Mouse (Mus musculus): ENCODE measurements around the gene Aff4.

DNA sequence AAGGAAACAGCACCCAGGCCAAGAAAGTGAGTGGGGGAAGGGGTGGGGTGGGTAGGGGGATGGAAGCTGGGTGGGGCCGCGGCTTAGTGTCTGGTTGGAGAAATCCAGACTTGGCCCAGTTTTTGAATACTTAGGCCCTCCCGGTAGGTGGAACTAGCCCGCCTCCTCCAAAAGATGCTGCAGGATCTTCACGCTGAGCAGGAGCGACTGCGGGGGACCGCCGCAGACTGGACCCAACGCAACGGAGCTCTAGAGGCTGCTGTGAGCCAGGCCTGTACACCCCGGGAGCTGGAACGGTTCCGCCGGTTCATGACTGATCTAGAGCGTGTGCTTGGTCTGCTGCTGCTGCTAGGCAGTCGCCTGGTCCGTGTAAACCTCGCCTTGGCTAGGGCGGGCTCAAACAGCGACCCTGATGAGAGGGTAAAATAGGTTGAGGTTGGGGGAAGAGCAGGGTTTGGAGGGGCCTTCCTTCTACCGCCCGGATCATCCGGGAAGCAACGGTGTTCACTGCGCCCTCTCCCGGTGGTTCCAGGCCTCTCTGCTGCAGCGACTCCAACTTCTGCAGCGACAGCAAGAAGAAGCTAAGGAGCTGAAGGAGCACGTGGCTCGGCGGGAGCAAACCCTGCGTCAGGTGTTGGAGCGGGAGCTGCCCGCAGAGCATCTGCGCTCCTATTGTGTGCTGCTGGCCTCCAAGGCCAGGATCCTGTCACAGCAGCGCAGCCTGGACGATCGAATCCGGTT is 115.8 kb downstream of the Aff4 start:
- no peak for TF ChIP-seq MYOD1 (IDR thresholded peaks at IDR 0.05; ENCODE audit: control insufficient read depth, insufficient read length, low read depth)
- TF ChIP-seq CTCF (IDR thresholded peaks at IDR 0.05; ENCODE audit: control insufficient read depth, insufficient read depth, insufficient read length) = peak; percentile 17
- no peak for TF ChIP-seq USF1 (IDR thresholded peaks at IDR 0.05; ENCODE audit: low read depth)
- TF ChIP-seq FOSL1 (IDR thresholded peaks at IDR 0.05; ENCODE audit: insufficient read depth, low read length, poor library complexity, severe bottlenecking) = no peak
- TF ChIP-seq MAX (IDR thresholded peaks at IDR 0.05) = no peak

All from C2C12 (cell line).